Mouse (Mus musculus): ENCODE results near the gene Larp7.
A peak's percentile ranks its signal among the peaks of the same experiment; 100 is the strongest.

Gene Larp7

GRCm38 (mm10) chr3:127512794-127513335 is 40.3 kb downstream of the Larp7 start:
- DNase-seq (ENCODE audit: low spot score), result no peak

GRCm38 (mm10) chr3:127511786-127512746 is 41.1 kb downstream of the Larp7 start:
- DNase-seq (ENCODE audit: low spot score), result peak; percentile 56

GRCm38 (mm10) chr3:127507878-127508783 is 45.0 kb downstream of the Larp7 start:
- no peak for DNase-seq (ENCODE audit: low spot score)

- no peak for DNase-seq (ENCODE audit: low spot score)
These were observed 54.3 kb downstream of the Larp7 start, which contains the start of gene Ank2 for GRCm38 (mm10) chr3:127498742-127499400. Ank2 (minus strand) TSS chr3:127499350.

- DNase-seq (ENCODE audit: low spot score), result no peak
These were observed 54.9 kb downstream of the Larp7 start for GRCm38 (mm10) chr3:127498197-127498741.

- no peak for DNase-seq (ENCODE audit: low spot score)
These were observed 60.5 kb downstream of the Larp7 start for GRCm38 (mm10) chr3:127492663-127493062.

- DNase-seq (ENCODE audit: low spot score), result no peak
These were observed 65.8 kb downstream of the Larp7 start for GRCm38 (mm10) chr3:127487302-127487701.
